Mouse (Mus musculus) cortical plate, adult 2 months (tissue): ENCODE measurements around the gene Sdhc.

Experiments
- CTCF ChIP-seq: fragments of 200-500 bp; IDR thresholded peaks from 2 replicates; pipeline ENCODE4 v1.5.1; 2011; ENCODE audit warnings: mild to moderate bottlenecking, control low read depth, low read length; ENCODE audit not compliant: insufficient read depth; ENCODE audit errors: extremely low read depth
- POLR2A ChIP-seq: fragments of 200-500 bp; IDR thresholded peaks from 2 replicates; pipeline ENCODE4 v1.6.1; 2011; ENCODE audit warnings: mild to moderate bottlenecking, low read length, control low read depth; ENCODE audit not compliant: insufficient read depth; ENCODE audit errors: extremely low read depth

DNA sequence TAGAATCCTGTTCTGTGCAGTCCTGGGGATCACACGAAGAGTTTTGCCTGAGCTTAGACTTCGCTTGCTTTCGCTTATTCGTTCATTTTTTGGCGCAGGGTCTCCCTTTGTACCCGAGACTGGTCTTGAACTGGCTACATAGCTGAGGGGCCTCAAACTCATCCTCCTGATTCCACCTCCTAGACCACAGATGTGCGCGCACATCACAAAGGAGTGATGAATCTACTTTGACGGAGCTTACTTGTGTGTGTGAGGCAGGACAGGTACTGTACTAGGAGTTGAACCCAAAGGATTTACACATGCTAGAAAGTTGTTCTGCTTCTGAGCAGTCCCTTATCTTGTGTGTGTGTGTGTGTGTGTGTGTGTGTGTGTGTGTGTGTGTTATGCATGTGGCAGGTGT, 40.4 kb upstream of the Sdhc start:
- TF ChIP-seq CTCF (no peak), POLR2A (no peak)
